Mouse (Mus musculus) embryonic facial prominence, embryonic 14.5 days (tissue): Measurements from ENCODE around the gene AL607142.1. TPM values are rescaled to one million over a fixed set of nuclear protein-coding genes. Genes with fewer than 3 reads are reported as not detected.

ENCODE experiments used
- ATAC-seq: fragments of 200-750 bp; cut with Nextera tagmentation; 2 replicates; pipeline ENCODE4 v1.8.0; 2017; ENCODE audit warnings: low read depth, moderate number of reproducible peaks, moderate TSS enrichment
- DNase-seq: peaks from one replicate; pipeline ENCODE4 v3.0.0-alpha.2; 2015; ENCODE audit warnings: low spot score
- H3K27ac ChIP-seq: fragments of 300-500 bp; sonication (generic); replicated peaks from 2 replicates; pipeline ENCODE4 v1.5.1; 2014; ENCODE audit warnings: low read depth, mild to moderate bottlenecking, low read length, moderate library complexity
- H3K27me3 ChIP-seq: fragments of 300-500 bp; sonication (generic); replicated peaks from 2 replicates; pipeline ENCODE4 v1.6.1; 2014; ENCODE audit warnings: low read length; ENCODE audit not compliant: control insufficient read depth, insufficient read depth
- H3K36me3 ChIP-seq: fragments of 300-500 bp; sonication (generic); 2 replicates; pipeline ENCODE4 v1.6.1; 2014; ENCODE audit warnings: low read length, mixed read lengths; ENCODE audit not compliant: control insufficient read depth, insufficient read depth
- H3K4me1 ChIP-seq: fragments of 300-500 bp; sonication (generic); 2 replicates; pipeline ENCODE4 v1.6.1; 2014; ENCODE audit warnings: antibody characterized with exemption, low read length; ENCODE audit not compliant: control insufficient read depth, insufficient read depth
- H3K4me2 ChIP-seq: fragments of 300-500 bp; sonication (generic); 2 replicates; pipeline ENCODE4 v1.6.1; 2014; ENCODE audit warnings: low read depth, mild to moderate bottlenecking, low read length, moderate library complexity, mixed read lengths
- H3K4me3 ChIP-seq: fragments of 300-500 bp; sonication (generic); 2 replicates; pipeline ENCODE4 v1.5.1; 2014; ENCODE audit warnings: low read depth, mild to moderate bottlenecking, low read length
- H3K9ac ChIP-seq: fragments of 300-500 bp; sonication (generic); 2 replicates; pipeline ENCODE4 v1.6.1; 2014; ENCODE audit warnings: low read depth, mild to moderate bottlenecking, low read length, moderate library complexity, mixed read lengths
- H3K9me3 ChIP-seq: fragments of 300-500 bp; sonication (generic); 2 replicates; pipeline ENCODE4 v1.6.1; 2016; ENCODE audit warnings: low read length; ENCODE audit not compliant: control insufficient read depth
- WGBS: fragments of 180-500 bp; shearing (Covaris S2); extraction: QIAGEN DNeasy Blood & Tissue Kit; methylation state at CpG from one replicate; pipeline ENCODE4 v1.1.7; 2014; 5-methylcytosine and 5-hydroxymethylcytosine counted together
- polyA plus RNA-seq: library from polyadenylated mRNA; unstranded; fragments of >200 nt; fragmentation: Nextera tagmentation; extraction: Ambion mirVana; gene quantifications from 2 replicates; pipeline ENCODE4 v1.2.1, GENCODE M21; 2014

The AL607142.1 gene
- polyA plus RNA-seq, 1 experiment from 2014 or later = not detected

GRCm38 (mm10) chr4:120061727-120062126, 3.1 kb upstream of the AL607142.1 start:
- Histone ChIP-seq H3K9ac (no peak overlapping the region), H3K27ac (no peak overlapping the region), H3K27me3 (no peaks in the 10 kb centered on the region), H3K4me2 (no peak overlapping the region), H3K36me3 (no peaks in the 10 kb centered on the region), H3K4me3 (no peak overlapping the region), H3K4me1 (no peaks in the 10 kb centered on the region), H3K9me3 (no peaks in the 10 kb centered on the region)
- DNase-seq = no peak
- ATAC-seq = no peak
- 84% methylated on average over 6 of the region's 6 CpGs for WGBS

GRCm38 (mm10) chr4:120062198-120062597, 2.6 kb upstream of the AL607142.1 start:
- no peaks in the 10 kb centered on the region for H3K27me3 ChIP-seq
- ATAC-seq (no peak), DNase-seq (no peak)
- H3K9ac ChIP-seq = no peak overlapping the region
- H3K4me3 ChIP-seq = no peak overlapping the region
- H3K4me2 ChIP-seq = no peak overlapping the region
- no peaks in the 10 kb centered on the region for H3K9me3 ChIP-seq
- H3K27ac ChIP-seq = no peak overlapping the region
- WGBS = 76% methylated on average over 6 of the region's 6 CpGs
- H3K4me1 ChIP-seq = no peaks in the 10 kb centered on the region
- H3K36me3 ChIP-seq = no peaks in the 10 kb centered on the region

GRCm38 (mm10) chr4:120062754-120063153, 2.0 kb upstream of the AL607142.1 start:
- Histone ChIP-seq H3K27me3 (no peaks in the 10 kb centered on the region), H3K4me1 (no peaks in the 10 kb centered on the region), H3K36me3 (no peaks in the 10 kb centered on the region), H3K27ac (no peak overlapping the region), H3K4me2 (no peak overlapping the region), H3K9ac (no peak overlapping the region), H3K9me3 (no peaks in the 10 kb centered on the region), H3K4me3 (no peak overlapping the region)
- no peak for ATAC-seq
- no peak for DNase-seq
- 88% methylated on average over 11 of the region's 11 CpGs for WGBS

GRCm38 (mm10) chr4:120063353-120064124, 1.3 kb upstream of the AL607142.1 start:
- Histone ChIP-seq H3K9ac (no peak overlapping the region), H3K27ac (no peak overlapping the region), H3K4me2 (no peak overlapping the region), H3K36me3 (no peaks in the 10 kb centered on the region), H3K4me3 (no peak overlapping the region), H3K27me3 (no peaks in the 10 kb centered on the region), H3K9me3 (no peaks in the 10 kb centered on the region), H3K4me1 (no peaks in the 10 kb centered on the region)
- 89% methylated on average over 20 of the region's 20 CpGs for WGBS
- DNase-seq (no peak), ATAC-seq (no peak)

- H3K4me3 ChIP-seq = no peak overlapping the region
- no peaks in the 10 kb centered on the region for H3K36me3 ChIP-seq
- H3K4me2 ChIP-seq = no peak overlapping the region
- no peak for DNase-seq
- H3K9ac ChIP-seq = no peak overlapping the region
- 65% methylated on average over 9 of the region's 9 CpGs for WGBS
- no peaks in the 10 kb centered on the region for H3K27me3 ChIP-seq
- H3K9me3 ChIP-seq = no peaks in the 10 kb centered on the region
- no peaks in the 10 kb centered on the region for H3K4me1 ChIP-seq
- ATAC-seq = no peak
- H3K27ac ChIP-seq = no peak overlapping the region
Observed at GRCm38 (mm10) chr4:120066841-120067591, 2.2 kb downstream of the AL607142.1 start.

- no peak overlapping the region for H3K9ac ChIP-seq
- DNase-seq = no peak
- no peaks in the 10 kb centered on the region for H3K4me1 ChIP-seq
- H3K9me3 ChIP-seq = no peaks in the 10 kb centered on the region
- H3K27ac ChIP-seq = no peak overlapping the region
- no peak for ATAC-seq
- 83% methylated on average over 8 of the region's 8 CpGs for WGBS
- no peaks in the 10 kb centered on the region for H3K36me3 ChIP-seq
- H3K4me2 ChIP-seq = no peak overlapping the region
- H3K4me3 ChIP-seq = no peak overlapping the region
- no peaks in the 10 kb centered on the region for H3K27me3 ChIP-seq
Observed at GRCm38 (mm10) chr4:120067592-120068235, 2.9 kb downstream of the AL607142.1 start.

- ATAC-seq (no peak), DNase-seq (no peak)
- H3K36me3 ChIP-seq = no peaks in the 10 kb centered on the region
- no peaks in the 10 kb centered on the region for H3K9me3 ChIP-seq
- WGBS = 54% methylated on average over 3 of the region's 3 CpGs
- H3K9ac ChIP-seq = no peak overlapping the region
- no peak overlapping the region for H3K27ac ChIP-seq
- no peaks in the 10 kb centered on the region for H3K27me3 ChIP-seq
- no peak overlapping the region for H3K4me3 ChIP-seq
- H3K4me1 ChIP-seq = no peaks in the 10 kb centered on the region
- H3K4me2 ChIP-seq = no peak overlapping the region
Observed at GRCm38 (mm10) chr4:120068883-120069581, 4.2 kb downstream of the AL607142.1 start.

- H3K4me1 ChIP-seq = no peaks in the 10 kb centered on the region
- no peaks in the 10 kb centered on the region for H3K9me3 ChIP-seq
- ATAC-seq (no peak), DNase-seq (no peak)
- no peak overlapping the region for H3K4me3 ChIP-seq
- H3K27me3 ChIP-seq = no peaks in the 10 kb centered on the region
- H3K9ac ChIP-seq = no peak overlapping the region
- no peak overlapping the region for H3K4me2 ChIP-seq
- 91% methylated on average over 3 of the region's 3 CpGs for WGBS
- no peak overlapping the region for H3K27ac ChIP-seq
- H3K36me3 ChIP-seq = no peaks in the 10 kb centered on the region
Observed at GRCm38 (mm10) chr4:120069582-120069980, 4.8 kb downstream of the AL607142.1 start.
